ENCODE assay signal across 10 mouse cellular contexts in genomic region chr10:126971363-126972050, GRCm38 (mm10). TPM values are rescaled to one million over a fixed set of nuclear protein-coding genes. Genes with fewer than 3 reads are reported as not detected.
DNase-seq lines count a peak whose midpoint lies in the region; ATAC-seq and TF ChIP-seq lines count a peak whose summit lies in the region.
"Had no signal": no experiment of that assay in that cellular context is flagged by ENCODE, and none has a peak within 500 bp of the region (broad histone marks: within the 10 kb centered on the region; RNA-seq: fewer than 3 reads in every experiment).

No protein-coding gene starts in this region.

- WGBS in heart, embryonic 11.5 days (ENCODE audit: insufficient replicate concordance): 11% methylated on average over 12 of the region's 12 CpGs
- WGBS in lung, postnatal 0 days: 13% methylated on average over 12 of the region's 12 CpGs
- 10% methylated on average over 12 of the region's 12 CpGs for WGBS in limb, embryonic 13.5 days
- WGBS in stomach, embryonic 14.5 days: 9% methylated on average over 12 of the region's 12 CpGs

- DNase-seq in heart, adult 11 months: no peak
- DNase-seq in lung, postnatal 0 days (ENCODE audit: low spot score): no peak
- DNase-seq in lung, postnatal 4 days: no peak
- DNase-seq in yolk sac, embryonic 10.5 days (ENCODE audit: low spot score): no peak
- DNase-seq in spleen, postnatal 10 days (ENCODE audit: low spot score in 2 of 2): no peak
- DNase-seq: thymus, adult 2 months had no signal

- H3K27me3 ChIP-seq in heart, embryonic 11.5 days (ENCODE audit: control insufficient read depth, insufficient read depth, low read length): no peaks in the 10 kb centered on the region
- H3K27me3 ChIP-seq in lung, postnatal 0 days (replicated peaks; ENCODE audit: insufficient read depth, low read length): no peaks in the 10 kb centered on the region
- H3K27me3 ChIP-seq in limb, embryonic 13.5 days: no peaks in the 10 kb centered on the region
- H3K27me3 ChIP-seq in stomach, embryonic 14.5 days (ENCODE audit: control insufficient read depth, insufficient read depth, low read length): no peaks in the 10 kb centered on the region

- no peak overlapping the region for H3K4me3 ChIP-seq in heart, embryonic 11.5 days (ENCODE audit: low read depth, low read length)
- H3K4me3 ChIP-seq in lung, postnatal 0 days (ENCODE audit: low read depth, low read length): no peak overlapping the region
- H3K4me3 ChIP-seq in limb, embryonic 13.5 days: no peak overlapping the region
- no peak overlapping the region for H3K4me3 ChIP-seq in stomach, embryonic 14.5 days (ENCODE audit: low read depth, low read length)
- H3K4me3 ChIP-seq: myocyte had no signal

- peaks cover 21% of the 10 kb centered on the region for H3K4me1 ChIP-seq in heart, embryonic 11.5 days (ENCODE audit: control insufficient read depth, insufficient read depth, low read length)
- peaks cover 10% of the 10 kb centered on the region; the same call in 1 of the 2 replicates for H3K4me1 ChIP-seq in lung, postnatal 0 days (ENCODE audit: insufficient read depth, low read depth, low read length)
- H3K4me1 ChIP-seq in limb, embryonic 13.5 days: peaks cover 39% of the 10 kb centered on the region
- peaks cover 35% of the 10 kb centered on the region for H3K4me1 ChIP-seq in stomach, embryonic 14.5 days (ENCODE audit: control insufficient read depth, insufficient read depth, low read length)

- peak overlapping the region; percentile 83 for H3K27ac ChIP-seq in heart, embryonic 11.5 days (ENCODE audit: low read depth, low read length)
- H3K27ac ChIP-seq in lung, postnatal 0 days (ENCODE audit: low read length): peak overlapping the region; percentile 63
- peak overlapping the region; percentile 86 for H3K27ac ChIP-seq in limb, embryonic 13.5 days
- H3K27ac ChIP-seq in stomach, embryonic 14.5 days (ENCODE audit: low read length): peak overlapping the region; percentile 79

- TF ChIP-seq EP300 in lung, postnatal 0 days (IDR thresholded peaks at IDR 0.05): no peak

- TF ChIP-seq CTCF in lung, postnatal 0 days (IDR thresholded peaks at IDR 0.05): no peak

- peak overlapping the region; percentile 43 for H3K4me2 ChIP-seq in heart, embryonic 11.5 days
- peak overlapping the region; percentile 25 for H3K4me2 ChIP-seq in lung, postnatal 0 days (replicated peaks; ENCODE audit: low read depth, low read length)
- H3K4me2 ChIP-seq in limb, embryonic 13.5 days (replicated peaks): peak overlapping the region; percentile 51
- H3K4me2 ChIP-seq in stomach, embryonic 14.5 days (replicated peaks; ENCODE audit: low read depth, low read length): peak overlapping the region; percentile 8; the same call in 1 of the 2 replicates

- ATAC-seq in heart, embryonic 11.5 days (replicated peaks; ENCODE audit: insufficient number of reproducible peaks, low FRiP score, low TSS enrichment): peak; percentile 19; the same call in 1 of the 2 replicates
- no peak; the same call in 1 of the 2 replicates for ATAC-seq in lung, postnatal 0 days
- peak; percentile 13; the same call in 1 of the 2 replicates for ATAC-seq in limb, embryonic 13.5 days (ENCODE audit: low FRiP score, low read depth)
- ATAC-seq in stomach, embryonic 14.5 days (ENCODE audit: insufficient number of reproducible peaks, insufficient read depth, low FRiP score, low read depth): no peak

- H3K36me3 ChIP-seq in heart, embryonic 11.5 days (ENCODE audit: control insufficient read depth, insufficient read depth, low read length): no peaks in the 10 kb centered on the region
- H3K36me3 ChIP-seq in lung, postnatal 0 days (ENCODE audit: insufficient read depth, low read length): no peaks in the 10 kb centered on the region
- no peaks in the 10 kb centered on the region for H3K36me3 ChIP-seq in limb, embryonic 13.5 days
- no peaks in the 10 kb centered on the region for H3K36me3 ChIP-seq in stomach, embryonic 14.5 days (ENCODE audit: control insufficient read depth, insufficient read depth, low read length)

- no peaks in the 10 kb centered on the region for H3K9me3 ChIP-seq in heart, embryonic 11.5 days (replicated peaks; ENCODE audit: control insufficient read depth, low read length)
- H3K9me3 ChIP-seq in lung, postnatal 0 days (ENCODE audit: low read length): no peaks in the 10 kb centered on the region
- H3K9me3 ChIP-seq in limb, embryonic 13.5 days: no peaks in the 10 kb centered on the region
- H3K9me3 ChIP-seq in stomach, embryonic 14.5 days (ENCODE audit: control insufficient read depth, low read depth, low read length): no peaks in the 10 kb centered on the region

- peak overlapping the region; percentile 58 for H3K9ac ChIP-seq in heart, embryonic 11.5 days (ENCODE audit: low read depth, low read length)
- no peak overlapping the region for H3K9ac ChIP-seq in lung, postnatal 0 days (replicated peaks; ENCODE audit: low read depth)
- H3K9ac ChIP-seq in limb, embryonic 13.5 days: peak overlapping the region; percentile 19; the same call in 1 of the 2 replicates
- no peak overlapping the region for H3K9ac ChIP-seq in stomach, embryonic 14.5 days (replicated peaks; ENCODE audit: low read depth, low read length)

RNA-seq across cellular contexts. Expression of gene Ctdsp2, which starts 7.0 kb away (rescaled TPM):
- 47.3 and 47.6 TPM in 2 replicates for polyA plus RNA-seq in heart, embryonic 11.5 days (2014; fragmentation: Nextera tagmentation; extraction: Ambion mirVana)
- 63.9 and 67.9 TPM in 2 replicates for polyA plus RNA-seq in lung, postnatal 0 days (2015; fragmentation: Nextera tagmentation; extraction: Ambion mirVana)
- 78.2 and 78.9 TPM in 2 replicates for polyA plus RNA-seq in limb, embryonic 13.5 days (2015; fragmentation: Nextera tagmentation; extraction: Ambion mirVana)
- polyA plus RNA-seq in stomach, embryonic 14.5 days (2014; fragmentation: Nextera tagmentation; extraction: Ambion mirVana): 103 and 107 TPM in 2 replicates

RNA-seq across cellular contexts. Expression of gene Avil, which starts 29.0 kb away (rescaled TPM):
- polyA plus RNA-seq in heart, embryonic 11.5 days (2014; fragmentation: Nextera tagmentation; extraction: Ambion mirVana): 0.13 and 0.34 TPM in 2 replicates
- polyA plus RNA-seq in lung, postnatal 0 days (2015; fragmentation: Nextera tagmentation; extraction: Ambion mirVana): 0.13 and 0.15 TPM in 2 replicates
- 0.32 and 0.56 TPM in 2 replicates for polyA plus RNA-seq in limb, embryonic 13.5 days (2015; fragmentation: Nextera tagmentation; extraction: Ambion mirVana)
- 0.29 and 0.58 TPM in 2 replicates for polyA plus RNA-seq in stomach, embryonic 14.5 days (2014; fragmentation: Nextera tagmentation; extraction: Ambion mirVana)

RNA-seq across cellular contexts. Expression of gene Tsfm, which starts 59.1 kb away (rescaled TPM):
- 91.1 and 97.1 TPM in 2 replicates for polyA plus RNA-seq in heart, embryonic 11.5 days (2014; fragmentation: Nextera tagmentation; extraction: Ambion mirVana)
- polyA plus RNA-seq in lung, postnatal 0 days (2015; fragmentation: Nextera tagmentation; extraction: Ambion mirVana): 39.1 and 42.3 TPM in 2 replicates
- polyA plus RNA-seq in limb, embryonic 13.5 days (2015; fragmentation: Nextera tagmentation; extraction: Ambion mirVana): 80.8 and 81.1 TPM in 2 replicates
- polyA plus RNA-seq in stomach, embryonic 14.5 days (2014; fragmentation: Nextera tagmentation; extraction: Ambion mirVana): 78.6 and 83.7 TPM in 2 replicates

Comparison
In these comparisons a context has a peak if more than half of its experiments do, and no peak if none do; other contexts are left out.
1. ATAC-seq: peak in heart, embryonic 11.5 days (single experiment) and limb, embryonic 13.5 days (single experiment); none in lung, postnatal 0 days (single experiment) and stomach, embryonic 14.5 days (single experiment).
2. H3K9ac ChIP-seq: peak in heart, embryonic 11.5 days (single experiment) and limb, embryonic 13.5 days (single experiment); none in lung, postnatal 0 days (single experiment) and stomach, embryonic 14.5 days (single experiment).
3. Peak in every context shown above with its lines, with median percentiles within 50 percentile points of each other: H3K27ac ChIP-seq and H3K4me2 ChIP-seq.